Mouse (Mus musculus): ENCODE measurements around the gene Dhx58. TPM values are rescaled to one million over a fixed set of nuclear protein-coding genes. Genes with fewer than 3 reads are reported as not detected.

The Dhx58 gene
- total and polyA plus RNA-seq, 2 experiments from 2014 or later: 1.8 to 3.8 TPM

DNA sequence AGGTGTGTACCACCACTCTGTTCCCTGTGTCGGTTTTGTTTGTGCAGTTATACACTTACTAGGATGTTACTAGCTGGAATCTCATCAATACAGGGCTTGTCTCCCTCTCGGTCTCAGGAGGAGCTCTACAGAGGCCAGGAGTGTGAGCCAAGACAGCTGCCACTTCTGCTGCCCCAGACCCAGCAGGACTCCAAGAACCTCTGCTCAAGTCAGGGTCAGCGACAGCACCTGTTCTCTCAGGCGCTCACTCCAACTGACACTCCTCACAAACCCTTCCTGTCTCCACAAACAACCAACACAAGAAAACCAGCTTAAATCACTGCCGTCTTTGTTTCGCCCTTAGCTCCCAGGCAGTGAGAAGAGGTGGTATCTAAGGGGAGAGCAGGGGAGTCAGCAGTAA lies 24.5 kb upstream of the Dhx58 start:
- Histone ChIP-seq H3K27ac (ENCODE audit: low read depth, low read length) (no peak overlapping the region), H3K9ac (replicated peaks; ENCODE audit: low read length, poor library complexity, severe bottlenecking) (no peak overlapping the region), H3K36me3 (ENCODE audit: insufficient read depth, low read length) (peaks cover 12% of the 10 kb centered on the region; the same call in 1 of the 2 replicates), H3K4me1 (ENCODE audit: insufficient read depth, low read length) (no peaks in the 10 kb centered on the region), H3K4me3 (ENCODE audit: low read depth, low read length) (no peak overlapping the region), H3K27me3 (ENCODE audit: insufficient read depth, low read length) (no peaks in the 10 kb centered on the region), H3K4me2 (ENCODE audit: low read depth, low read length, poor library complexity, severe bottlenecking) (no peak overlapping the region), H3K9me3 (ENCODE audit: low read length) (no peaks in the 10 kb centered on the region)
- ATAC-seq (ENCODE audit: low FRiP score) (no peak), DNase-seq (ENCODE audit: low spot score) (no peak)
- TF ChIP-seq CTCF (IDR thresholded peaks at IDR 0.05): no peak
- WGBS: 87% methylated on average over 6 of the region's 6 CpGs

DNA sequence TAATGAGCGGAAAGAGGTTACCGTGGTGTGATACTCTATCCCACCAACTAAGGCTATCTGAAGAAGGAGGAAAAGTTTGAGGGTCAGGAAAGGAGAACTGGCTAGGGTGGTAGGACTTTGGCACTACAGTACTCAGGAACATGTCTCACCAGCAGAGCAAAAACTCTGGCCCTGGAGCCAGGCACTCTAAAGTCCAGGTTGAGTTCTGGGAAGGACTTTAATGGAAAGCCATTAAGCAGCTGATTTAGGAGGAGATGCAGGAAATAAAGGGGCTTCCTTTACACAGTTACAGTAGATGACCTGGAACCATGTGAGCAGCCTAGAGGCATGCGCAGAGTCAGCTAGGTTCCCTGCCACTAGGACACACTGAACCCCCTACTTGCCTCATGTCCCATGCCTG lies 23.1 kb upstream of the Dhx58 start:
- H3K4me3 ChIP-seq (ENCODE audit: low read depth, low read length): no peak overlapping the region
- DNase-seq (ENCODE audit: low spot score): no peak
- ATAC-seq (ENCODE audit: low FRiP score): no peak
- H3K4me2 ChIP-seq (ENCODE audit: low read depth, low read length, poor library complexity, severe bottlenecking): no peak overlapping the region
- H3K27ac ChIP-seq (ENCODE audit: low read depth, low read length): no peak overlapping the region
- WGBS: 96% methylated on average over 3 of the region's 3 CpGs
- TF ChIP-seq CTCF (IDR thresholded peaks at IDR 0.05): no peak
- H3K27me3 ChIP-seq (ENCODE audit: insufficient read depth, low read length): no peaks in the 10 kb centered on the region
- peaks cover 12% of the 10 kb centered on the region; the same call in 1 of the 2 replicates for H3K36me3 ChIP-seq (ENCODE audit: insufficient read depth, low read length)
- H3K4me1 ChIP-seq (ENCODE audit: insufficient read depth, low read length): no peaks in the 10 kb centered on the region
- H3K9ac ChIP-seq (replicated peaks; ENCODE audit: low read length, poor library complexity, severe bottlenecking): no peak overlapping the region
- H3K9me3 ChIP-seq (ENCODE audit: low read length): no peaks in the 10 kb centered on the region

DNA sequence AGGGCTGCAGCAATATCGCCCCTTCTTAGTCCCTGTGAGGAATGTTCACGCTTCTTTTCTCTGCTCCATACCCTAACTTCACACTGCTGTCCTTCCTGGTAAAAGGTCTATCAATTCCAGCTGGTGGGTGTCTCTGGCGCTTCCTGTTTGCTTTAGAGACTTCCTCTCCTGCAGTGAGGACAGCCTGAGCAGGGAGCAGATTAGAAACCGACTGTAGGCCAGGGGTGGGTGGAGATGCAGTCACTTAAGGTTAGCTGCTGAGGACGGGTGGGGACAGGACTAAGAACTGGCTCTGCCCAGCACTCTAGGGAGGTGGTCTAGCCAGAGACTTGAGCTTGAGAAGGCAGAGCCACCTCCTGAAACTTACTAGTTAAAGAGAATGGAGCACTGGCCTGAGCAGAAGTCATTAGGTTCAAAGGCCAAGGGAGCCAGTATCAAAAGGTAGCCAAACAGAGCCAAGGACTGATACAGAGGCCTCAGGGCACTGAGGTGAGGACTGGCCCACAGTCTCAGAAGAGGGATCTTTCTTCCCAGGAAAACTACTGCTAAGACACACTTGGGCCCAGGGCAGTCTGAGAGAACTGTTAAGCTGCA lies 20.9 kb upstream of the Dhx58 start:
- no peaks in the 10 kb centered on the region for H3K4me1 ChIP-seq (ENCODE audit: insufficient read depth, low read length)
- no peak overlapping the region for H3K9ac ChIP-seq (replicated peaks; ENCODE audit: low read length, poor library complexity, severe bottlenecking)
- TF ChIP-seq CTCF (IDR thresholded peaks at IDR 0.05): no peak
- no peak for DNase-seq (ENCODE audit: low spot score)
- no peak overlapping the region for H3K4me2 ChIP-seq (ENCODE audit: low read depth, low read length, poor library complexity, severe bottlenecking)
- H3K27ac ChIP-seq (ENCODE audit: low read depth, low read length): no peak overlapping the region
- peaks cover 12% of the 10 kb centered on the region; the same call in 1 of the 2 replicates for H3K36me3 ChIP-seq (ENCODE audit: insufficient read depth, low read length)
- H3K9me3 ChIP-seq (ENCODE audit: low read length): no peaks in the 10 kb centered on the region
- no peak overlapping the region for H3K4me3 ChIP-seq (ENCODE audit: low read depth, low read length)
- WGBS: 55% methylated on average over 5 of the region's 5 CpGs
- no peaks in the 10 kb centered on the region for H3K27me3 ChIP-seq (ENCODE audit: insufficient read depth, low read length)
- ATAC-seq (ENCODE audit: low FRiP score): no peak

DNA sequence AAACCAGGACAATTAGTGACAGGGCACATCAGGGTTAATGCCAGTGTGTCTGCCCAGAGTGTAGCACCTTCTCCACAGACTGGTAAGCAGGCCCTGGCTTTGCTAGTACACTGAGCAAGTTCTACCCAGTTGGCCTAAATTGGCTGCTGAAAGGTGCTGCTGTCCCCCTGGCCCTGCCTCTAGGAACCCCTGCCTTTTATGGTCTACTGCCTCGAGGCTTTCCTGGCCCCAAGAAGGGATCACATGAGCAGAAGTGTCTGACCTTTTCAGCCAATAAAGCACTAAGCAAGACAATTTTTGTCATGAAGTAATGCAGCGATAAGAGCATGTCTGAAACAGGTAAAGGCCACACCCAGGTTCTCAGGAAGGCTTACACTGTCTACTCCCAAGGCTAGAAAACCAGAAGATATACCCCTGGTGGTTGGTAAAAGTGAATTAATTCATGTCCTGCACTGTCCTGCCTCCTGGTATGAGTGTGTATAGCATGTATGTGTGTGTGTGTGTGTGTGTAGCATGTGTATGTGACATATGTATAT lies 18.5 kb upstream of the Dhx58 start:
- 72% methylated on average over 2 of the region's 2 CpGs for WGBS
- no peak for ATAC-seq (ENCODE audit: low FRiP score)
- DNase-seq (ENCODE audit: low spot score): no peak
- Histone ChIP-seq H3K4me3 (ENCODE audit: low read depth, low read length) (no peak overlapping the region), H3K9me3 (ENCODE audit: low read length) (no peaks in the 10 kb centered on the region), H3K4me2 (ENCODE audit: low read depth, low read length, poor library complexity, severe bottlenecking) (no peak overlapping the region), H3K27me3 (ENCODE audit: insufficient read depth, low read length) (no peaks in the 10 kb centered on the region), H3K9ac (replicated peaks; ENCODE audit: low read length, poor library complexity, severe bottlenecking) (no peak overlapping the region), H3K4me1 (ENCODE audit: insufficient read depth, low read length) (no peaks in the 10 kb centered on the region), H3K27ac (ENCODE audit: low read depth, low read length) (peak overlapping the region; percentile 59; the same call in 1 of the 2 replicates), H3K36me3 (ENCODE audit: insufficient read depth, low read length) (peaks cover 14% of the 10 kb centered on the region)
- no peak for TF ChIP-seq CTCF (IDR thresholded peaks at IDR 0.05)

DNA sequence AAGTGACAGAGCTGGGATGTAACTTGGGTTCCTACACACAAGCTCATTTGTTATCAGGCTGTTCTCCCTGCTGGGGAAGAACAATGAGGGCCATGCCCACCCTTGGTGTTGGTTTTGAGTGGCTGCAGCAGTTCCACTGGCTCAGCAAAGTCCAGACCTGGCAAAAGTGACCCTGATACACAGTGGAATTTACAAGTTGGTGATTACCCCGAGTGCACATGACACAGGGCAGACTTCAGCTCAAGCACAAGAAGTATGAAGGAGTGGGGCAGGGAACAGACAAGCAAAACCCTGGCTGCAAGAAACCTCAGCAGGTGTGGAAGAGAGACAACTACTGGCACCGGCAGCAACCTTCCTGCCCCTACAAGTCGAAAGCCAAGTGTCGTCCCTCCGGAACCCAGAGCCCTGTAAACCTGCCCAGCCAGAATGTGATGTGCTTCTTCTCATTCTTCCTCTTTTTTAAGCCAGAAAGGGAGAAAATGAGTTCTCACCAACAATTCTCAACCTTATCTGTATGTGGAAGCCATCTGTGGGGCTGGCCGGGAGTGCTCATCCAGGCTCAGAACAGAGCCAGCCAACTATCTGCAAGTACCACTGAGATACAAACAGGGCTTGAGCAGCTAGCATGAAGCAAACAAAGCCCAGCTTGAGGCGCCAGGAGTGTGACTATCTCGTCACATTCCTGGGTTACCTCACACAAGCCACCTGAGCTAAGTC lies 17.9 kb upstream of the Dhx58 start:
- 67% methylated on average over 8 of the region's 8 CpGs for WGBS

DNA sequence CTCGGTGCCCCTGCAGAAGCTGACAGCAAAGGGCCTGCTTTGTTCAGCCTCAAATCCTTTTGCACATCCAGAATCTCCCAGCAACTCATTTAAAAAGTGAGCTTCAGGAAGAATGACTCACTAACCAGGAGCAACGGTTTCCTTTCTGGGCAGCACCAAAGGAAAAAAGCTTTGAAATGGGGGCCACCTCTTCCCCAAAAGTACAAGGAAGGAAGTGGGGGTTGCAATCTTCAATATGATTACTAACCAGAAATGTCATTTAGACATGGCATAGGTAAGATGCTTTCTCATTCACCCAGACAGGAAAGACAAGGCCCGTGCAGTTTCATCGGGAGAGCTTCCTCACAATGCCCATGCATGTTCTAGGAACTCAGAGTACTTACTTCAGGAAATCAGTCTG lies 17.2 kb upstream of the Dhx58 start:
- H3K4me3 ChIP-seq (ENCODE audit: low read depth, low read length): no peak overlapping the region

More for the DNA sequence above, 17.9 kb upstream of the Dhx58 start:
- Histone ChIP-seq H3K4me1 (ENCODE audit: insufficient read depth, low read length) (no peaks in the 10 kb centered on the region), H3K4me3 (ENCODE audit: low read depth, low read length) (no peak overlapping the region), H3K36me3 (ENCODE audit: insufficient read depth, low read length) (peaks cover 20% of the 10 kb centered on the region), H3K4me2 (ENCODE audit: low read depth, low read length, poor library complexity, severe bottlenecking) (no peak overlapping the region), H3K27me3 (ENCODE audit: insufficient read depth, low read length) (no peaks in the 10 kb centered on the region), H3K9me3 (ENCODE audit: low read length) (no peaks in the 10 kb centered on the region), H3K27ac (ENCODE audit: low read depth, low read length) (peak overlapping the region; percentile 59), H3K9ac (replicated peaks; ENCODE audit: low read length, poor library complexity, severe bottlenecking) (no peak overlapping the region)
- DNase-seq (ENCODE audit: low spot score) (no peak), ATAC-seq (ENCODE audit: low FRiP score) (no peak)
- no peak for TF ChIP-seq CTCF (IDR thresholded peaks at IDR 0.05)

More for the DNA sequence above, 17.2 kb upstream of the Dhx58 start:
- 45% methylated on average over 4 of the region's 4 CpGs for whole genome bisulfite sequencing
- H3K36me3 ChIP-seq (ENCODE audit: insufficient read depth, low read length): peaks cover 24% of the 10 kb centered on the region
- no peak for DNase-seq (ENCODE audit: low spot score)
- peak overlapping the region; percentile 59; the same call in 1 of the 2 replicates for H3K27ac ChIP-seq (ENCODE audit: low read depth, low read length)
- H3K4me1 ChIP-seq (ENCODE audit: insufficient read depth, low read length): no peaks in the 10 kb centered on the region
- H3K4me2 ChIP-seq (ENCODE audit: low read depth, low read length, poor library complexity, severe bottlenecking): no peak overlapping the region
- no peak for TF ChIP-seq CTCF (IDR thresholded peaks at IDR 0.05)
- no peak for ATAC-seq (ENCODE audit: low FRiP score)
- no peak overlapping the region for H3K9ac ChIP-seq (replicated peaks; ENCODE audit: low read length, poor library complexity, severe bottlenecking)
- H3K27me3 ChIP-seq (ENCODE audit: insufficient read depth, low read length): no peaks in the 10 kb centered on the region
- H3K9me3 ChIP-seq (ENCODE audit: low read length): no peaks in the 10 kb centered on the region
